Mouse (Mus musculus) heart, embryonic 11.5 days (tissue): Measurements from ENCODE around the gene Ccdc24. TPM values are rescaled to one million over a fixed set of nuclear protein-coding genes. Genes with fewer than 3 reads are reported as not detected.

ENCODE experiments used
- ATAC-seq: fragments of 200-750 bp; cut with Nextera tagmentation; replicated peaks from 2 replicates; pipeline ENCODE4 v1.8.0; 2017; ENCODE audit warnings: moderate library complexity; ENCODE audit not compliant: insufficient number of reproducible peaks, low FRiP score, low TSS enrichment
- H3K27ac ChIP-seq: fragments of 300-500 bp; sonication (generic); 2 replicates; pipeline ENCODE4 v1.5.1; 2014; ENCODE audit warnings: mild to moderate bottlenecking, low read depth, low read length
- H3K27me3 ChIP-seq: fragments of 300-500 bp; sonication (generic); 2 replicates; pipeline ENCODE4 v1.6.1; 2014; ENCODE audit warnings: mild to moderate bottlenecking, low read length, mixed read lengths; ENCODE audit not compliant: control insufficient read depth, insufficient read depth
- H3K36me3 ChIP-seq: fragments of 300-500 bp; sonication (generic); 2 replicates; pipeline ENCODE4 v1.6.1; 2014; ENCODE audit warnings: mild to moderate bottlenecking, low read length, moderate library complexity, mixed read lengths; ENCODE audit not compliant: control insufficient read depth, insufficient read depth
- H3K4me1 ChIP-seq: fragments of 300-500 bp; sonication (generic); 2 replicates; pipeline ENCODE4 v1.6.1; 2014; ENCODE audit warnings: low read length; ENCODE audit not compliant: control insufficient read depth, insufficient read depth
- H3K4me2 ChIP-seq: fragments of 300-500 bp; sonication (generic); 2 replicates; pipeline ENCODE4 v1.6.1; 2014; ENCODE audit warnings: mild to moderate bottlenecking, moderate library complexity
- H3K4me3 ChIP-seq: fragments of 300-500 bp; sonication (generic); 2 replicates; pipeline ENCODE4 v1.5.1; 2014; ENCODE audit warnings: low read depth, low read length
- H3K9ac ChIP-seq: fragments of 300-500 bp; sonication (generic); 2 replicates; pipeline ENCODE4 v1.6.1; 2014; ENCODE audit warnings: mild to moderate bottlenecking, low read depth, low read length, moderate library complexity
- H3K9me3 ChIP-seq: fragments of 300-500 bp; sonication (generic); replicated peaks from 2 replicates; pipeline ENCODE4 v1.6.1; 2016; ENCODE audit warnings: low read length; ENCODE audit not compliant: control insufficient read depth
- WGBS: fragments of 180-500 bp; shearing (Covaris S2); extraction: QIAGEN DNeasy Blood & Tissue Kit; methylation state at CpG from one replicate; pipeline ENCODE4 v1.1.7; 2014; ENCODE audit not compliant: insufficient replicate concordance; 5-methylcytosine and 5-hydroxymethylcytosine counted together
- polyA plus RNA-seq: library from polyadenylated mRNA; unstranded; fragments of >200 nt; fragmentation: Nextera tagmentation; extraction: Ambion mirVana; gene quantifications from 2 replicates; pipeline ENCODE4 v1.2.1, GENCODE M21; 2014

The Ccdc24 gene
- polyA plus RNA-seq, 1 experiment from 2014 or later: 0.56 TPM

GRCm38 (mm10) chr4:117878703-117879102 is 6.3 kb upstream of the Ccdc24 start:
- no peak overlapping the region for H3K4me3 ChIP-seq
- 72% methylated on average over 5 of the region's 5 CpGs for WGBS
- no peak overlapping the region; the same call in 1 of the 2 replicates for H3K9ac ChIP-seq
- no peak overlapping the region for H3K27ac ChIP-seq
- no peaks in the 10 kb centered on the region for H3K27me3 ChIP-seq
- no peaks in the 10 kb centered on the region for H3K9me3 ChIP-seq
- no peak for ATAC-seq
- peaks cover 9% of the 10 kb centered on the region for H3K36me3 ChIP-seq
- H3K4me2 ChIP-seq: no peak overlapping the region
- 0 out of 2 replicates have a peak, but pooled peaks cover 3% of the 10 kb centered on the region for H3K4me1 ChIP-seq

- H3K9me3 ChIP-seq: no peaks in the 10 kb centered on the region
- no peaks in the 10 kb centered on the region for H3K27me3 ChIP-seq
- H3K9ac ChIP-seq: peak overlapping the region; percentile 28; the same call in 1 of the 2 replicates
- no peak overlapping the region for H3K4me2 ChIP-seq
- WGBS: 57% methylated on average over 10 of the region's 10 CpGs
- no peak for ATAC-seq
- no peak overlapping the region for H3K4me3 ChIP-seq
- H3K36me3 ChIP-seq: peaks cover 9% of the 10 kb centered on the region
- H3K27ac ChIP-seq: no peak overlapping the region
- no peaks in the 10 kb centered on the region for H3K4me1 ChIP-seq
These were observed 5.9 kb upstream of the Ccdc24 start for GRCm38 (mm10) chr4:117878301-117878700.

- no peak for ATAC-seq
- H3K4me3 ChIP-seq: no peak overlapping the region
- peaks cover 4% of the 10 kb centered on the region; the same call in 1 of the 2 replicates for H3K27me3 ChIP-seq
- no peak overlapping the region for H3K27ac ChIP-seq
- H3K4me1 ChIP-seq: peaks cover 11% of the 10 kb centered on the region; the same call in 1 of the 2 replicates
- H3K36me3 ChIP-seq: peaks cover 5% of the 10 kb centered on the region; the same call in 1 of the 2 replicates
- WGBS: 88% methylated on average over 9 of the region's 9 CpGs
- no peaks in the 10 kb centered on the region for H3K9me3 ChIP-seq
- H3K9ac ChIP-seq: no peak overlapping the region
- H3K4me2 ChIP-seq: no peak overlapping the region
These were observed 1.3 kb upstream of the Ccdc24 start for GRCm38 (mm10) chr4:117873615-117874014.

- Histone ChIP-seq H3K4me2 (peak overlapping the region; percentile 71), H3K27me3 (peaks cover 4% of the 10 kb centered on the region; the same call in 1 of the 2 replicates), H3K4me3 (no peak overlapping the region), H3K27ac (no peak overlapping the region), H3K9me3 (no peaks in the 10 kb centered on the region), H3K9ac (no peak overlapping the region), H3K4me1 (peaks cover 11% of the 10 kb centered on the region), H3K36me3 (no peaks in the 10 kb centered on the region)
- 44% methylated on average over 7 of the region's 7 CpGs for WGBS
- ATAC-seq: peak; percentile 29; the same call in 1 of the 2 replicates
These were observed 570 bp downstream of the Ccdc24 start for GRCm38 (mm10) chr4:117871787-117872186.

GRCm38 (mm10) chr4:117870437-117870836 is 1.9 kb downstream of the Ccdc24 start:
- no peaks in the 10 kb centered on the region for H3K9me3 ChIP-seq
- no peak overlapping the region for H3K4me3 ChIP-seq
- H3K4me1 ChIP-seq: peaks cover 11% of the 10 kb centered on the region
- no peak for ATAC-seq
- H3K9ac ChIP-seq: no peak overlapping the region
- no peak overlapping the region for H3K4me2 ChIP-seq
- peaks cover 6% of the 10 kb centered on the region; the same call in 1 of the 2 replicates for H3K27me3 ChIP-seq
- H3K27ac ChIP-seq: no peak overlapping the region
- 53% methylated on average over 1 of the region's 1 CpGs for WGBS
- H3K36me3 ChIP-seq: no peaks in the 10 kb centered on the region

GRCm38 (mm10) chr4:117869317-117869716 is 3.0 kb downstream of the Ccdc24 start:
- no peak overlapping the region for H3K4me2 ChIP-seq
- H3K9ac ChIP-seq: no peak overlapping the region
- no peaks in the 10 kb centered on the region for H3K36me3 ChIP-seq
- no peak overlapping the region for H3K27ac ChIP-seq
- H3K27me3 ChIP-seq: peaks cover 6% of the 10 kb centered on the region; the same call in 1 of the 2 replicates
- ATAC-seq: no peak
- H3K9me3 ChIP-seq: no peaks in the 10 kb centered on the region
- no peak overlapping the region for H3K4me3 ChIP-seq
- H3K4me1 ChIP-seq: peaks cover 11% of the 10 kb centered on the region
- WGBS: 75% methylated on average over 9 of the region's 9 CpGs

- Histone ChIP-seq H3K4me3 (no peak overlapping the region), H3K4me2 (peak overlapping the region; percentile 48), H3K27ac (no peak overlapping the region), H3K27me3 (peaks cover 6% of the 10 kb centered on the region; the same call in 1 of the 2 replicates), H3K9me3 (no peaks in the 10 kb centered on the region), H3K36me3 (no peaks in the 10 kb centered on the region), H3K4me1 (peaks cover 11% of the 10 kb centered on the region), H3K9ac (0 out of 2 replicates have a peak overlapping the region, but pooled peaks have one; percentile 18)
- no peak for ATAC-seq
- WGBS: 17% methylated on average over 24 of the region's 24 CpGs
These were observed 4.5 kb downstream of the Ccdc24 start for GRCm38 (mm10) chr4:117867823-117868222.

- H3K27ac ChIP-seq: no peak overlapping the region
- ATAC-seq: no peak
- peaks cover 6% of the 10 kb centered on the region; the same call in 1 of the 2 replicates for H3K27me3 ChIP-seq
- H3K4me2 ChIP-seq: no peak overlapping the region
- H3K4me1 ChIP-seq: peaks cover 3% of the 10 kb centered on the region; the same call in 1 of the 2 replicates
- H3K9ac ChIP-seq: no peak overlapping the region
- no peak overlapping the region for H3K4me3 ChIP-seq
- WGBS: 59% methylated on average over 6 of the region's 6 CpGs
- H3K9me3 ChIP-seq: no peaks in the 10 kb centered on the region
- H3K36me3 ChIP-seq: no peaks in the 10 kb centered on the region
These were observed 5.4 kb downstream of the Ccdc24 start for GRCm38 (mm10) chr4:117867000-117867399.

- Histone ChIP-seq H3K9ac (no peak overlapping the region), H3K36me3 (no peaks in the 10 kb centered on the region), H3K4me2 (no peak overlapping the region), H3K4me1 (peaks cover 3% of the 10 kb centered on the region; the same call in 1 of the 2 replicates), H3K27me3 (peaks cover 6% of the 10 kb centered on the region; the same call in 1 of the 2 replicates), H3K27ac (no peak overlapping the region), H3K9me3 (no peaks in the 10 kb centered on the region), H3K4me3 (no peak overlapping the region)
- ATAC-seq: no peak
- 66% methylated on average over 9 of the region's 9 CpGs for WGBS
These were observed 6.3 kb downstream of the Ccdc24 start for GRCm38 (mm10) chr4:117866083-117866482.
